Mouse (Mus musculus): ENCODE data around the gene S1pr4. TPM values are rescaled to one million over a fixed set of nuclear protein-coding genes. Genes with fewer than 3 reads are reported as not detected.

Gene S1pr4
- total RNA-seq, 1 experiment from 2014 or later: 61.1 TPM

DNA sequence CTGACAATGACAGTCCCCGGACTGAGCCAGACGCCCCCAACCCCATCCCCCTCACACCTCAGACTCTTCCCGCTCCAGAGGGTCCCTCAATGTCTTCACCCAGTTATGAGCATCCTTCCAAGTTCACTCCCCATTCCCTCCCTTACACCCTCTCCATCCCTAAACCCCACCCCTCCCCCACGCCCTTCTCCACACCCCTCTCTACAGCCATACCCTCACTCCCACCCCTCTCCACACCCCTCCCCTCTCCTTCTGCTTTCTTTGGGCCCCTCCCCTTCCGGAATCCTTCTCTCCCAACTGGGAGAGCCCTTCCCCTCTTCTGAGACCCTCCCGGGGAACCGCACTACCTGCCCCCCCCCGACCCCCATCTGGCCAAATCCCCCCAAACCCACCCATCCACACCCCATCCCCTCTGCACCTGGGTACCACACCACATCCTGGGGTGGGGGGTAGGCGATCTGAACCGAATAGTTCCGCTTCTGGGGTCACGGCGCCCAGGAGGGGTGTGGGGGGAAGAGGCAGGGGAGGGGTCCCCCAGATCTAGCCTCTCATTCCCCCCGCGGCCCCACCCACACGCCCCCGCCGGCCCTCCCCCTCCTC, 27.4 kb downstream of the S1pr4 start:
- ATAC-seq (ENCODE audit: extremely low read depth, insufficient number of reproducible peaks, low FRiP score, poor library complexity, severe bottlenecking): no peak

DNA sequence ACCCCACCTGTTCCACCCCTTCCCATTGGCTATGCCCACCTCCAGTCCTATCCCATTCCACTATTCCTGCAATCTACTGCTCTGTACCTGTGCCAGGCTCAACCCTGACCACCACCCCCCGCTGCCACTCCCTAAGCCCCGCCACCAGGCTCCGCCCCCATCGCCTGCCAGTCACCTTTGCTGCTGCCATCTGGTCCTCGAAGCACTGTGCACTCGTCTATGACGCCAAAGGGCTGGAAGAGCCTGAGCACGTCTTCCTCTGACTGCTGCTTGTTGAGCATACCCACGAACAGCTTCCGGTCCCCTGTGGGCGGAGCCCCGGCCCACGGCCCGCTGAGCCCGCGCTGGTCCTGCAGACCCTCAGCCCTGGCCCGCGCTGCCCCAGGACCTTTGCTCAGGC, 29.5 kb downstream of the S1pr4 start:
- no peak for ATAC-seq (ENCODE audit: extremely low read depth, insufficient number of reproducible peaks, low FRiP score, poor library complexity, severe bottlenecking)

DNA sequence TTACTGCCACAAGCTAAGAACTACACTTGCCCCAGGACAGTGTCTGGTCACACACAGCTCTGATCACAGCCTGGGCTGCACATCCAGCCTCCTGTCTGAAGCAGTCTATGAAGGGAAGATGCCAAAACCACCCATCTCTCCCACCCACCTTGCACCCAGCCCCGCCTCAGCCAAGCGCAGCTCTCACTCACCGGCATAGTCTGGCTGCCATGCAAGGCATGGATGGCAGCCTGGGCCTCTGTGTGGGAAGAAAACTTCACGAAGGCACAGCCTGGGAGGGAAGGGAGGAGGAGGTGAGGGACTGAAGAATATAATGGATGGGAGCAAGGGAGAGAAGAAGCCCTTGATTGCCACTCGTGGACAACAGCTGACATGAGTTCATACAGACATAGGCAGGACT, 30.7 kb downstream of the S1pr4 start:
- ATAC-seq (ENCODE audit: extremely low read depth, insufficient number of reproducible peaks, low FRiP score, poor library complexity, severe bottlenecking): no peak

DNA sequence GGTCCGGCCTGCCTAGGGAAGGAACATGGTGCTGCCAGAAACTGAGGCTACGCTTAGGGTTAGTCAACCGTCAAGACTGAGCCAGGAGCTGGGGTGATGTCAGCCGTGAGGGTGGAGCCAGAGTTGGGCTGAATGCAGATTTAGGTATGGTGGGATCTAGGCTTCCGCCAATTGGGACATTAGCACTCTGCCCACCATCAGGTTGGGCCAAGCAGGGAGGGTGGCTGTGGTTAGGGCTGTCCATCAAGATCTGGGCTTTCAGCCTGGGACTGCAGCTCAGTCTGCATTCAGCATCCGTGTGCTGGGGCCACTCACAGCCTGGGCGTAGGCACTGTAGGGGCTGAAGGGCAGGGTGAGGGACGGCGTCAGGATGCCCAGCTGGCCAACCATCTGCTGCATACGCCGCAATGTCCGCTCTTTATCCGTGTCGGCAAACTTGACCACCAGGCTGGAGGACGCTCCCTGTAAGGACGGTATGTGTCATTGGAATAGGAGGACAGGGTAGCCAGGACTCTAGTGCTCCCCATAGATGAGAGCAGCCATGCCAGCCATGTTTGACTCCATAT, 32.2 kb downstream of the S1pr4 start:
- ATAC-seq (ENCODE audit: extremely low read depth, insufficient number of reproducible peaks, low FRiP score, poor library complexity, severe bottlenecking): no peak

DNA sequence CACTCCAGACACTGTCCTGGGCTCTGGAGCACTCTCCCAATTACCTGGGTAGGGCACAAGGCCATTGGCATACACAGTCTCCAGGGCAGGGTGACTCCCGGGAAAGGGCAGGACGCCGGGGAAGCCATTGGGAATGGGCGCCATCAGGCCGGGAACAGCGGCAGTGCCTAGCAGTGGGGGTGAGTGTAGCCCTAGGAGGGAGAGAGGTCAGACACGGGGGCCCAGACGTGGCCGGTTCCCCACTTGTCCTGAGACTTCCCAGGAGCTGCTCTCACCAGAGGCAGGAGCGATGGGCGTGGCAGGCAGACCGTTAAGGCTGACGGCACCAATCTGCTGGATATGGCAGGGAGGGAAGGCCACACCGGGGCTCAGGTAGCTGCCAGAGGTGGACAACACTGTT, 33.1 kb downstream of the S1pr4 start:
- no peak for ATAC-seq (ENCODE audit: extremely low read depth, insufficient number of reproducible peaks, low FRiP score, poor library complexity, severe bottlenecking)

DNA sequence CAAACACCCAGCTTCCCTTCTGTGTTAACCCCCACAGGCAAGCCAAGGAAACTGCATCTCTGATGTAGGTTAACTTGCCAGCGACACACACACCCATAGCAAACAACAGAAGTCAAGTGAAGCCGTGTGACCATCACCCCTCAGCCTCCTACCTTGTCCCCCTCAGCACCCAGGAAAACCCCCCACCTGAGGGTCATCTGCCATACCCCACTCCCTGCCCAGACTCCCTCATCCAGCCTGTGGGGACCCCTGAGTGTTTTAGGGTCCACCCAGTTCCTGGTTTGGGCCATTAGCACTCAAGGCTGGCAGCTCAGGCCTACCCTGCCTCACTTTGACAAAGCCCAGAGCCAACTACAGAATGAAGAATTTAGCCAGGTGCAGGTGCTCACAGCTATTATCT, 33.9 kb downstream of the S1pr4 start:
- ATAC-seq (ENCODE audit: extremely low read depth, insufficient number of reproducible peaks, low FRiP score, poor library complexity, severe bottlenecking): no peak

DNA sequence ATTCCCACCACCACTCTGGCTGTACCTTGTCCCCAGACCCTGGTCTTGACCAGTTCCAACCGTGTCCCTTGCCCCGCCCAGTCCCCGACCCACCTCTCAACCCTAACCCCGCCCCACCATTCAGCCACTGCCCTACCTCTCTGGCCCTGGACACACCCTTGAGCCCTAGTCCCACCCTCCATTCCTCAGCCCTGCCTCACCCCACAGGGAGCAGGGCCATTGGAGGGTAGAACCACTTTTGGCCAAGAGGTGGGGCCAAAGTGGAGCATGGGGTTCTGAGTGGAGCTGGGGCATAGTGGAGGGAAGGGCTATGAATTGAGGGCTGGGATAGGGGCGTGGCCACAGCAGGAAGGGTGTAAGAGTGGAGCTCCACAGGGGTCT, 34.7 kb downstream of the S1pr4 start:
- ATAC-seq (ENCODE audit: extremely low read depth, insufficient number of reproducible peaks, low FRiP score, poor library complexity, severe bottlenecking): no peak

DNA sequence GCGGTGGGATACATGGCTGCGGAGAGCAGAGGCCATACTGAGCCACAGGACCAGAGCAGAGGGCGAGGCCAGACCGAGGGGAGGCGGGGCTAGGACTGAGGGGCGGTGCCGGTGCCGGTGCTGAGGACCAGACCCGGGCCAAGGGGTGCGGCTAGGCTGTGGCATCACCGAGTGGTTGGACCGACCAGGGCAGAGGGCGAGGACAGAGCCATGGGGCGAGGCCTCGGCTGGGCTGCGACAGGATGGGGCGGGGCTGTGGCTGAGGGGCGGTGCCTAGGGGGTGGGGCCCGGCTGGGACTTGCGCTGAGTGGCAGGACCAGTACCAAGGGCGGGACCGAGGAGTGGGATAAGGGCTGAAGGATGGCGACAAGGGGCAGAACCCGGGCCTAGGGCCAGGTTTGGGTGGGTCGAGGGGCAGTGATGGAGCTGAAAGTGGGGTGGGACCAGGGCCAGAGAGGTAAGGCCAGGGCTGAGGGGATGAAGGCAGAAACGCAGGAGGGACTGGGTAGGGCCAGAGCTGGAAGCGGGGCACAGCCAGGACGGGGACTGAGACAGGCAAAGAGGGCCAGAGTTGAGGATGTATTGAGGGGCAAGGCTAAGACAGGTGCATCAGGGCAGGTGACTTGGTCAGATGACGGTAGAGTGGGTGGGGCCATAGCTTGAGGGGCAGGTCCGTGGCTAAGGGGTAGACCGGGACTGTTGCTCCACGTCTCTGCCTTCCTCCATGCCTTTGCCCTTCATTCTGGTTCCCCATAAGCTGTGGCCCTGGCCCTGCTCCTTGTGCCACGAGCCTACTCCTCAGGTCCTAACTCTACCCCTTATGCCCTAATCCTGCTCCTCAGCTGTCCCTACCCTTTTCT, 35.3 kb downstream of the S1pr4 start:
- no peak for ATAC-seq (ENCODE audit: extremely low read depth, insufficient number of reproducible peaks, low FRiP score, poor library complexity, severe bottlenecking)

DNA sequence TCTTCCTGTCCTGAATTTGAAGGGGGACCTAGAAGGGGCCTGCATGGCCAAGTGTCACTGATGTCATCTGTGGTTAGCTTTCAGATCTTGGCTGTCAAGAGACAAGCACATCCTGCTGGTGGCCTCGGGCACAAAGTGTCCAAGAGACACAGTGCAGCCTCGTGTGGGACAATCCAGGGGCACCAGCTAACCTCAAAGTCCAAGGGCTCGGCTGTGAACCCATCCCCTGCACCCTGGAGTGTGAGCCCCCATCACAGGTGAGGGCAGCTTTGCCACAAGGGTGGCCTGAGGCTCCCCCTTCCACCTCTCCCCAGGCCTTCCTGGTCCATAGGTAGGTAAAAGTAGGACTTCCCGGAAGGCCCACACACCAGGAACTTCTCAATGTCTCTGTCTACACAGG, 36.4 kb downstream of the S1pr4 start:
- ATAC-seq (ENCODE audit: extremely low read depth, insufficient number of reproducible peaks, low FRiP score, poor library complexity, severe bottlenecking): no peak

DNA sequence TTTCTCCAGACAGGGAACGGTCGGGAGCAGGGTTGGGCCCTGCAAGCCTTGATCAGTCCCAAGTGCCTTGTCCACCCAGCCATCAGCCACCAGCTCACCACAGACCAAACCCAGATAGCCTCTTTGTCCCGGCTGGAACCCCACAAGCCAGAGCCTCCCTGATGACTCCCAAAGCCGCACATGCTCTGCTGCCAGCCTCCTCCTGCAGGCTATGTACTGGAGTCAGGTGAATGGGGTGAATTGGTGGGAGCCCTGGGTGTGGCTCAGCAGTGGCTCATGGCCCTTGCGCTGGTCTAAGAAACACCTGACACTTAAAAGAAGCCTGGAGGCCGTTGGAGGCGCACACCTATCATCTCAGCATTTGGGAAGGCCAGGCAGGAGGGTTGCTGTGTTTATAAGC, 37.0 kb downstream of the S1pr4 start:
- ATAC-seq (ENCODE audit: extremely low read depth, insufficient number of reproducible peaks, low FRiP score, poor library complexity, severe bottlenecking): no peak

DNA sequence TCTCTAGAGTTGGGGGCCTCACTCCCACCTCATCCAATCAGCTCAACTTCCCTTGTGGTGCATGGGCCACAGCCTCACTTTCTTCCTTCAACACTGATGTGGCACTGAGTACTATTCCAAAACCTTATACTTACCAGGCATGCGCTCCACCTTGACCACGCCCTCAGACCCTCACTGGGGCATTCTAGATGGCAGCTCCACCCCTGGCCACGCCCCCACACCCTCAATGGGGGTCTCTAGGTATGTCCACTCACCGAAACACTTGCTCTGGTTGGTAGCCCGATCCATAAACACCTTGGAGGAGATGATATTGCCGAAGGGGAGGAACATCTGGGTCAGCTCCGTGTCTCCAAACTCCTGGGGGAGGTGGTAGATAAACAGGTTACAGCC, 37.5 kb downstream of the S1pr4 start:
- ATAC-seq (ENCODE audit: extremely low read depth, insufficient number of reproducible peaks, low FRiP score, poor library complexity, severe bottlenecking): no peak

DNA sequence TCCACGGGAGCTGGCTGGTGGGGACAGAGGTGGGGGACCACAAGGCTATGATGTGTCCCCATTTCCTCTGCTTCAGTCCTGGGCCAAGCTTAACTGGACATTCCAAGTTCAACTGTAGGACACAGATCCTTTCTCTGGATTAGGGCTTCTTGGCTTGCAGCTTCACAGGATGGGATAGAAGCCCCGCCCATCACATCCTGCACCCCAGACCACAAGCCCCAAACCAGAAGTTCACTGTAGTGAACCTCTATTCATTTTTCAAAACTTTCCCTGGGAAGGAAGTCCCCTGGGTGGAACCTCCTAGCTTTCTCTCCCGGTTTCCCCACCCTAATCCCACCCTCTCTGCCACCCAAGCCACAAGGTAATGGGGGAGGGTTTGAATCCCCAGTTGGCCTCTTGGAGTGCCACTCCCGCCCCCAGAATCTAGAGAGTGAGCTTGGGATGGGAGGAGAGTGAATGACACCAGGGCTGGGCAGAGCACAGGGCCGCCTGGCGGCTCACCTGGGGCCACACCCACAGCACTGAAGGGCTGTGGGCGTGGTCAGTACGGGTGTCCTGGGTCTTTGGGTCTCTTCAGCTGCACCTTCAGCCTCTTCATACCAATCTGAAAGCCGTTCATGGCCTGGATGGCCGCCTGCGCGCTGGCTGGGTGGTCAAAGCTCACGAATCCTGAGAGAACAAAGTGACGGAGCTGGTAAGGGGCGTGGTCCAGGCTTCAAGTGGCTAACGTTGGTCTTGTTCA, 38.1 kb downstream of the S1pr4 start:
- ATAC-seq (ENCODE audit: extremely low read depth, insufficient number of reproducible peaks, low FRiP score, poor library complexity, severe bottlenecking): no peak

DNA sequence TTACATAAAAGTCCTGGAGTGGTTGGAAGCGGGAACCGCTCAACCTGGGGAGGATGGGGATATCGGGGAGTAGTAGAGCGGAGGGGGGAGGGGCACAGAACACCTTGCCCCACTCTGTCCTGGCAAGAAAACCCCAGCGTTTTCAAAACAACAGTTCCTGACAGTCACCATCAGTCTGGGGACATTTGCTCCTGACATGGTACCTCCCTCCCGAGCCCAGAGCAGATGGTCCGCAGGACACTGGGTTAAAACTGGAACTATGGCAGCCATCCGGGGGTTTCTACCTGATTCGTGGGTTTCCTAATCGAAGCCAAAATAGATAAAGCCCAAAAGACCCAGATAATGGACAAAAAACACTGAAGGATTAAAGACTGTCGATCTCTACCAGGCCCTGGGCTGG, 39.0 kb downstream of the S1pr4 start:
- ATAC-seq (ENCODE audit: extremely low read depth, insufficient number of reproducible peaks, low FRiP score, poor library complexity, severe bottlenecking): no peak

DNA sequence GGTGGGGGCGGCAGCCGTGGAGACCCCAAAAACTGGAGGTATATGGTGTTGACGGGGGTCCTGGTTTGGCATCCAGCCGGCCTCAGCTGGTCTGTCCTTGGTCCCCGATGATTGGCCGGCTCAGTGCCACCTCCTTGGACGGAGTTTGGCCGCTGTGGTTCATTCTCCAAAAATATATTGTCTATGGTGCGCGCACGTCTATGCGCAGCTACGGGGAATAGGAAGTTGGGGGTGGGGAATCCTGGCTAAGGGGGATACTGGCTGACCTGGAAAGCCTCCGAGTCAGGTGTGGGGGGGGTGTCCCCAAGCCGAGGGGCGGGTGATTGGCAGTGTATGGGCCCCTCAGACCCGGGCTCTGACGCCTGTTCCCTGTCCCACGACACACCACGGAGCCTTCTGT, 39.5 kb downstream of the S1pr4 start:
- no peak for ATAC-seq (ENCODE audit: extremely low read depth, insufficient number of reproducible peaks, low FRiP score, poor library complexity, severe bottlenecking)

DNA sequence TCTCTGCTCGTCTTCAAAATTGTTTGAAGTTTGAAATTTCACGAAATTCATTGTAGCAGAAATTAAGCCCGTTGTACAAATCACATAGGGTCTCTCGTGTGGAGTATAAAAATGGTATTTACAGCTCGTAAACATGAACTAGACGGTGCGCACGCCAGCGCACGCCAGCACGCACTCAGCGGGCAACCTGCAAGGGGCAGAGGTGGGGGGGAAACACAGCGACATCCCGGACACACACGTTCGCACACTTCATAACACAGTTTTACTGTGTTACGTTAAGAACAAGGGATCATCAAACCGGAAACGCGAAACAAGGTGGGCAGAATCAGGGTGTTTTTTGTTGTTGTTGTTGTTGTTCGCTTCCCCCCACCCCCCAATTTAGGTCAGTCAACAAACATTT, 40.5 kb downstream of the S1pr4 start:
- no peak for ATAC-seq (ENCODE audit: extremely low read depth, insufficient number of reproducible peaks, low FRiP score, poor library complexity, severe bottlenecking)

DNA sequence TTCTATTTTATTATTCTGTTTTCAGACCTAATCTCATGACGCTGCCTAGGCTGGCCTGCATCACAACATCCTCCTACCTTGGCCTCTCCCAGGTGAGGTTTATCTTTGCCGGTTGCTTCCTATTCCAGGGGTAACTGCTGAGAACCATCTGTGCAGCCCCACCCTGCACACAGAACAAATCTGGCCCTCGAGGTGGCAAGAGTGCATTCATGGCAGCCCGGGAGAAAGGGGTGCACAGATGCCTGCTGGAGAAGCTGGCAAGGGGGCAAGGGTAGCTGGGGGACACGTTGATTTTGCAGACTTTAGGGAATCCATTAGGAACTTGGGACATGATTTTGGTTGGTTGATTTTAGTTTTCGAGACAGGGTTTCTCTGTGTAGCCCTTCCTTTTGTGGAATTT, 41.7 kb downstream of the S1pr4 start:
- no peak for ATAC-seq (ENCODE audit: extremely low read depth, insufficient number of reproducible peaks, low FRiP score, poor library complexity, severe bottlenecking)

DNA sequence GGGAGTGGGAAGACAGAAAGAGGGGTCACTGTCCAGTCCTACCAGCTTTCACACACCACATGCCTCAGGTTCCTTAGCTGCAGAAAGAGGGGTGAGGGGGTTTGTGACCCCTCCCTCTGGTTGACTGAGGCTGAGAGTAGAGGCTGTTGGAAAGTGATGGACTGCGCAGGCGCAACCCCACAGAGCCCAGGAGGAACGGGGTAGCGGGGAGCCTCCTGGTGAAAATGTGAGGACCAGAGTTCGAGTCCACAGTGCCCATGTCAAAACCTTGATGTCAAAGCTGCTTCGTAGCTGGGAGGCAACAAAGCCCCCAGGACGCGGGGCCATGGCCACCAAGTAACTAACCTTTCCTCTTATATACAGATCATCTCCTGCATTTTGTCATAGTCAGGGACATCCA, 42.3 kb downstream of the S1pr4 start:
- no peak for ATAC-seq (ENCODE audit: extremely low read depth, insufficient number of reproducible peaks, low FRiP score, poor library complexity, severe bottlenecking)

DNA sequence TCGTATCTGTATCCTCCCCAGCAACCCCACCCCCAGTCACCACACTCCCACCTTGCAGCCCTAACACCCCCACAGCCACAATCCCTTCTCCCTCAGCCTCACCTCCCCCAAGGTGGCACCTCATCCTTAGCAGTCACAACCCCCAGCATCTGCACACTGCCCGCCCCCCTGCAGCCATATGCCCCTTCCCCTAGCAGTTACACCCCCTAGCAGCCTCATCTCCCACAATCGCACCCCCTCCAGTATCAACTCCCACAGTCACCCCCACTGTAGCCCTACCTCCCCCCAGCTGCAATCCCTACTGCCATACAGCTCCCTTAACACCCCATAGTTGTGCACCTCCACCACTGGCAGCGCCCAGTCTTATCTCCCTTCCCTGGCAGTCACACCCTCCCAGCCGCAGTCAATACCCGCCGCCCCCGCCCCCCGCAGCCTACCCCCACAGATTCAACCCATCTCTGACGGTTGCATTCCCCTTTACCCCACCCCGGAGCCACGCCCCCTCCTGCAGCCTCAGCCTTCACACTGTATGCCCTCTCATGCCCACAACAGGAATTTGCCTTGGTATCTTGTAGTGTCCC, 42.9 kb downstream of the S1pr4 start:
- ATAC-seq (ENCODE audit: extremely low read depth, insufficient number of reproducible peaks, low FRiP score, poor library complexity, severe bottlenecking): no peak

DNA sequence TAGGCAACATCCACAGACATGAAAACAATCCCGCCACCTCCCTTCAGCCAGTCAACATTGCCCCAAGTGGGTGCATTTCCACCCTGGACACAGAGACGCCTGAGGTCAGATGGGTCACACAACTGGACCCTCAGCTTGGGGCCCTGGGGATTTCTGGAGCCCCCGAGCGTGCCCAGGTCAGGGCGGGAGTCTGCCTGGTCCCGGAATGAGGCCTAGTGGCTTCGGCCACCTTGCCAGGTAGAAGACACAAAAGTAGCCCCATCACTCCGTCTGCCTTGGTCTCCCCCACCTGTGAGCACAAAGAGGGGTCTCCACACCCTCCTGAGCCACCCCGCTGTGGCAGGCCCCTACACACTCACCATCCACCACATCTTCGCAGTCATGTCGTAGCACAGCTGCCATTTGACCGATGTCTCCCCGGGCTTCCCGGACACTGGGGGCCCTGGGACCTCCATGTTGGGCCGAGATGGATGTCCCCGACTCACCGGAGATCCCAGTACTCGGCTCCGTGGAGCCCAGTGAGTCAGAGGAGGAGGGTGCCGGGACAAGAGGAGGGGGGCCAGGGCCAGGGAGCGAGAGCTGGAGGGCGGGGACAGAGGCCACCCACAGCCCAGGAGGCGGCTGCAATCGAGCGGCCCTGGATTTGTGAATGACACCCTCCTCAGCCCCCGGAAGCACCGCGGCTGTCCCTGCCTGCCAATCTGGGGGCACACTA, 44.6 kb downstream of the S1pr4 start, which contains the start of gene Nfic:
TSS of gene Nfic (minus strand) at position 455 of the 715 bp plus-strand sequence.
- no peak for ATAC-seq (ENCODE audit: extremely low read depth, insufficient number of reproducible peaks, low FRiP score, poor library complexity, severe bottlenecking)
